Mouse (Mus musculus) splenic B cell, adult 2 months (primary cell): ENCODE measurements around the gene Akt1.

Experiments used
- DNase-seq: peaks from one replicate; pipeline ENCODE4 v3.0.0-alpha.2; 2011; ENCODE audit warnings: low read depth, low spot score
- H3K27me3 ChIP-seq: 2 replicates; pipeline ENCODE4 v1.6.1; 2012; ENCODE audit warnings: mild to moderate bottlenecking, low read length, moderate library complexity, mixed read lengths; ENCODE audit not compliant: control insufficient read depth, poor library complexity, insufficient read depth, severe bottlenecking
- H3K36me3 ChIP-seq: 2 replicates; pipeline ENCODE4 v1.6.1; 2012; ENCODE audit warnings: mild to moderate bottlenecking, low read length, moderate library complexity, mixed read lengths; ENCODE audit not compliant: control insufficient read depth, poor library complexity, insufficient read depth, severe bottlenecking

The Akt1 gene

GRCm38 (mm10) chr12:112674132-112675011, at the start of gene Akt1:
Gene Akt1, minus strand, starts transcription at chr12:112674884.
- Histone ChIP-seq H3K36me3 (no peaks in the 10 kb centered on the region; the same call in 1 of the 2 replicates), H3K27me3 (no peaks in the 10 kb centered on the region)
- DNase-seq, result peak; percentile 62

DNA sequence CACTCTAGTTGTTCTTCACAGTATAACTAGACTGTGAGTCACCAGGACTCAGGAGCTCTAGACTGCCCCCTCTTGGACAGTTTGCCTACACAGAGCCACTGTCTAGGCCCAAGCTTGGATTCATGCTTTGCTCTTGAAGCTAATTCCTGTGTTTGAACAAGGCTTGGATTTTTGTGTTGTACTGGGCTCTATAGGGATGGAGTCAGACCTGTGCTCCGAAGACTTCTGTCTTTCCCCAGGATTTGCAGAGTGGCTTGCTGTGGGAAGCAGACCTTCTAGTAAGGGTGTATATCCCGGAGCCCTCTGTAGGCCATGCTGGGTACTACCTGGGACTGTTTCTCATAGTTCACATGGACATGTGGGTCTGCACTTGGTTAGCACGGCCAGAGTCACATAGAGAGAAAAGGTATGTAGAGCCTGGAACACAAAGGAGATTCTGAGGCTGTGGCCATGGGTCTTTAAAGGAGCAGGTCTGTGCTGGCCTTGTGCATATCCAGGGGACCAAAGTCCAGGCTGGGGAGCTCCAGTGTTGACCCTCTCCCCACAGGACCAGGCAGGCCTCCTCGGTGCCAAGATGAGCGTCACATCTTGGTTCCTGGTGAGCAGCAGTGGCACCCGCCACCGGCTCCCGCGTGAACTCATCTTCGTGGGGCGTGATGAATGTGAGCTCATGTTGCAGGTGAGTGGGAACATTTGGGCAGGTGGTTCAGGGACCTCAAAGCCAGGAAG, 49.6 kb upstream of the Akt1 start:
- H3K36me3 ChIP-seq, result no peaks in the 10 kb centered on the region
- no peaks in the 10 kb centered on the region for H3K27me3 ChIP-seq
- DNase-seq, result peak; percentile 82

- Histone ChIP-seq H3K27me3 (no peaks in the 10 kb centered on the region), H3K36me3 (no peaks in the 10 kb centered on the region)
- DNase-seq, result no peak
These were observed 48.8 kb upstream of the Akt1 start for GRCm38 (mm10) chr12:112723445-112723844.

DNA sequence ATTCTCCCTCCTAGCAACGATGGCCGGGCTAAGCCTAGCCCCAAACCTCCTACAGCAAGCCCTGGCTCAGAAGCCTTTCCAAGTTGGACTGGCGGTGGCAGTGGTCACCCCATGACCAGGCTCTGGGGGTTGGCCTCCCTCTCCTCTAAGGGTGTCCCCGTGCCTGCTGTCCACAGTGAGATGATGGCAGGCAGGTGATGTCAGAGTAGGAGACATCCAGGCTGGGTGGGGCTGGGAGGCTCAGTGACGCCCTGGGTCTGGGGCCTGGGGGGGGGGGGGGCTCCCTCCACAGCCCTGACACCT, 48.3 kb upstream of the Akt1 start:
- Histone ChIP-seq H3K27me3 (no peaks in the 10 kb centered on the region), H3K36me3 (no peaks in the 10 kb centered on the region)
- no peak for DNase-seq

- no peaks in the 10 kb centered on the region for H3K27me3 ChIP-seq
- no peaks in the 10 kb centered on the region for H3K36me3 ChIP-seq
- DNase-seq, result peak; percentile 27
These were observed 47.8 kb upstream of the Akt1 start for GRCm38 (mm10) chr12:112722240-112723027.

DNA sequence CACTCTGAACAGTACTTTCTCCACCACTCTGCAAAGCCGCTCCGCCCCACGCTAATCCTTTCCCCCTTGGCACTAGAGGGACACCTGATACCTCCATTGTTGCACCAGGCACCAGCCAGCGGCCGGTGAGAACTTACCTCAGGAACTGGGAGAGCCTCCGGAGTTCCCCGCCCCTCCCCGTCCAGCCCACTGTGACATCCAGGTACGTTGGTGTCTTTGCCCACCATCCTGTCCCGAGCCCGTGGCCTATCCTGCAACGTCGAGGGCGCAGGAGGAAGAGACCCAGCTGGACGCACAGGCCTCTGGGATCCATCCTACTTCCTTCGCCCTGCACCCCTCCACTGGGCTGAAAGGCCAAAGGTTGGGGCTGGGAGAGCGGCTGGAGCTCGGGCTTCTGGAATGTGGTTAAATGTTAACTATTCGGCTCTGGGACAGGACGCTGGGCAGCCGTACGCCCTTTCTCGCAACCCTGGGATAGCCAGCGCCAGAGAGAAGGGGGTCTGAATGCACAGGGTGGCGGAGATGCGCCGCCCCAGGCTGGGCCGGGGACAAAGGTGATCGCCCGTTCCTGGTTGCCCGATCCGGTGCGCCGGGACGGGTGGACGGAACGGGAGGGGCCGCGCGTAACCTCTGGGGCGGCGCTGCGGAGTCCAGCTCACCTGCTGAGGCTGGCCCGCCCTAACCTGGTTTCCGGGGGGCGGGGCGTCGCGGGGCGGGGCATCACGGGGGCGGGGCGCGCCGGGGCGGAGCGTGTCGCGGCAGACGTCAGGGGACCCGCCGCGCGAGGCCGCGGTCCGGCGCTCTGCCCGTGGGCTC, 46.9 kb upstream of the Akt1 start:
- H3K36me3 ChIP-seq, result no peaks in the 10 kb centered on the region
- no peaks in the 10 kb centered on the region for H3K27me3 ChIP-seq
- DNase-seq, result peak; percentile 74

DNA sequence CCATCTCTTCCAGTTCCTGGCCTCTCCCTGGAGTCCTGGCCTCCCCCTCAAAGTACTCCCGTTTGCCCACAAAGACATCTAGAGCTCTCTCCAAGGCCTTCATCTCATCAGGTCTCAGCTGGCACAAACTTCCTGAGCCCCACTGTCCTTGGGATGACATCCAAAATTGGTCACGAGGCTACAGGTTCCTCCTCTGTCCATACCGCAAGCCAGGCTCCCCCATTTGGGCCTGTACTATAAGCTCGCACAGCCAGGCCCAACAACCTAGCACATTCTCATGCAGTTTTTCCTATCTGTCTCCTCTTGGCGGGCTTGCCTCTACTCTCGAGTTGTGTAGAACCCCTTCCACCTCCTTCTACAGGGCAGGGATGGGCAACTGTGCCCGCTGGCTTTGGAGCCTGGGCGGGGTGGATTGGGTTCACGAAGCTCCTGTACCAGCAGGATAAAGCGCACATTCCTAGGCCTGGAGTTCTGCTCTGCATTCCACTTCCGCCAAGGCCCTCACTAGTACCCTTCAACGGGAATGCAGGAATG, 46.3 kb upstream of the Akt1 start:
- H3K27me3 ChIP-seq, result no peaks in the 10 kb centered on the region
- no peak for DNase-seq
- no peaks in the 10 kb centered on the region for H3K36me3 ChIP-seq

GRCm38 (mm10) chr12:112720216-112720615, 45.5 kb upstream of the Akt1 start, which contains the start of gene Cep170b:
Gene Cep170b, plus strand, starts transcription at chr12:112720455.
- Histone ChIP-seq H3K27me3 (no peaks in the 10 kb centered on the region), H3K36me3 (no peaks in the 10 kb centered on the region)
- no peak for DNase-seq

DNA sequence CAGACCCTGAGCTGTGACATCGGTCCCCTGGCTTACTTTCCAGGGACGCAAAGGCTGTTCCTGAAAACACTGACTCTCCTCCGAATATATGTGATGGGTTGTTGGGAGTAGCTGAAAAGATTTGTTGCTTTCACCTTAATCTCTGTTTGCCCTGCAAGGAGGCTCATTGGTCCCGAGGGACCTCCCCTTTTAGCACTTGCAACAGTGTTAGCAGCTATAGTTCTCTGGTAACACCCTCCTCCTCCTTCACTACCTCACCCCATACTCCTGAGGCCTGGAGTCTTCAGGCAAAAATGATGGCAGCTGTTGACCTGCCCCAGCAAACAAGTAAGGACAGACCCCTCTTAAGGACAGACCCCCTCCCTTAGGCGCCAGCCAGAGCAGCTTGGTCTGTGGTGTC, 44.3 kb upstream of the Akt1 start:
- no peaks in the 10 kb centered on the region for H3K27me3 ChIP-seq
- DNase-seq, result no peak
- H3K36me3 ChIP-seq, result no peaks in the 10 kb centered on the region

DNA sequence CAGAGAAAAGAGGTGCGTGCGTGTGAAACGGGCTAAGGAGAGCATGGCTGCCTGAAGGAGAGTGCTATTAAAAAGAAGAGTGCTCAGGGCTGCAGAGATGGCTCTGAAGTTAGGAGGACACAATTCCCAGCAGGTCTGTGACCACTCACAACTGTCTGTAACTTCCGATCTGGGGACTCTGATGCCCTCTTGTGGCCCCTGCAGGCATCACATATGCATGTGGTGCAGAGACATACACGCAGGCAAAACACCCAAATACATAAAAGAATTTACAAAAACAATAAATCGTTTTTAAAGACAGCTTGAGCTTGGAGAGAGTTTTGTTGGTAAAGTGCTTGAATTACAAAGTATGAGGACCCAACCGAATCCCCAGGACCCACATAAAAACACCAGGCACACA, 42.5 kb upstream of the Akt1 start:
- no peaks in the 10 kb centered on the region for H3K27me3 ChIP-seq
- DNase-seq, result peak; percentile 75
- H3K36me3 ChIP-seq, result no peaks in the 10 kb centered on the region

GRCm38 (mm10) chr12:112713984-112714383, 39.3 kb upstream of the Akt1 start:
- Histone ChIP-seq H3K36me3 (no peaks in the 10 kb centered on the region), H3K27me3 (no peaks in the 10 kb centered on the region)
- DNase-seq, result no peak

- no peak for DNase-seq
- H3K36me3 ChIP-seq, result no peaks in the 10 kb centered on the region
- H3K27me3 ChIP-seq, result no peaks in the 10 kb centered on the region
These were observed 32.8 kb upstream of the Akt1 start for GRCm38 (mm10) chr12:112707573-112707869.

DNA sequence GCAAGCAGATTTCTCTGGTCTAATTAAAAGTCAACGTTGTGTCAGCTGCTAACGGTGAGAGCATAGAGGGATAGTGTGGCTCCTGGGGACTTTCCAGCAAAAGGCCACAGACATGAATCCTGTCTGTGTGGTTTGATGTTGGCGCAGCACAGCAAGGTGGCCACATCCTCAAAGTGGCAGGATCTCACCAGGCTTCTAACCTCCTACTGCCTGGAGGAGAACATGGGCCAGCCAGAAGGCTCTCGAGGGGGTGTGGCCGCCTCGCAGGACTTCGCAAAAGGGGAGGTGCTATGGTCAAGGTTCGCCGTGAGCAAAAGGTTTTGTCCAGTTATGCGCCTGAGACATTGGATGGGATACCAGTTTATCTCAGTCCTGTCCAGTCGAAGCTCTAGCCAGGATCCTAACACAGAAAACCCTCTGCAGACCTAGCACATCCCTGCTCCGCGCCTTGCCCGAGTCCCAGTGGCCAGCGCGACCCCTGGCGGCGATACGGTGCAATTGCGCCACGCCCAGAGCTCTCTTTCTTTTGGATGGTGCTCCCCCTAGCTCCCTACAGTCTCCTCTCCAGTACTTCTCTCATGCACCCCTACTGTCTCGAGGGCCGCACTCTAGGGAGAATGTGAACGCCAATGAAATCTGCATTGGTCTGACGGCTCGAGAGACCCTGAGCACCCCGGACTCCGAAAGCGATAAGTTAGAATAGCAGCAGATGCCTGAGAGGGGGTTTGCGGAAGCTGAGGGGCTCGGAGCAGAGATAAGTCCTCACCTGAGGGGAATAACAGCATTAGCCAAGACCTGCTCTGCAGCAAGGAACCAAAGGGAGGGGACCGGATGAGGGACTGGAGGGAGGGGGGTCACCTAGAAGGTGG, 32.3 kb upstream of the Akt1 start:
- peak; percentile 88 for DNase-seq
- Histone ChIP-seq H3K27me3 (no peaks in the 10 kb centered on the region), H3K36me3 (no peaks in the 10 kb centered on the region)
